Mouse (Mus musculus): ENCODE data around the gene Olfr688.

GRCm38 (mm10) chr7:105272426-105272825 lies 15.5 kb upstream of the Olfr688 start:
- TF ChIP-seq GATA1 (IDR thresholded peaks at IDR 0.05; ENCODE audit: borderline replicate concordance, low read length) (no peak), FLI1 (IDR thresholded peaks at IDR 0.05; ENCODE audit: low read length) (no peak)
